Mouse (Mus musculus) lung, postnatal 0 days (tissue): ENCODE results near the gene Coq8a. TPM values are rescaled to one million over a fixed set of nuclear protein-coding genes. Genes with fewer than 3 reads are reported as not detected.

Source experiments
- ATAC-seq: fragments of 200-750 bp; cut with Nextera tagmentation; 2 replicates; pipeline ENCODE4 v1.8.0; 2017; ENCODE audit warnings: moderate library complexity
- DNase-seq: peaks from one replicate; pipeline ENCODE4 v3.0.0-alpha.2; 2016; ENCODE audit warnings: low spot score
- H3K27ac ChIP-seq: fragments of 300-500 bp; sonication (generic); 2 replicates; pipeline ENCODE4 v1.5.1; 2014; ENCODE audit warnings: antibody characterized with exemption, mild to moderate bottlenecking, low read length, mixed read lengths
- H3K27me3 ChIP-seq: fragments of 300-500 bp; sonication (generic); replicated peaks from 2 replicates; pipeline ENCODE4 v1.6.1; 2014; ENCODE audit warnings: low read length, mixed read lengths; ENCODE audit not compliant: insufficient read depth
- H3K36me3 ChIP-seq: fragments of 300-500 bp; sonication (generic); 2 replicates; pipeline ENCODE4 v1.6.1; 2014; ENCODE audit warnings: low read length, mixed read lengths; ENCODE audit not compliant: insufficient read depth
- H3K4me1 ChIP-seq: fragments of 300-500 bp; sonication (generic); 2 replicates; pipeline ENCODE4 v1.6.1; 2014; ENCODE audit warnings: antibody characterized with exemption, low read depth, low read length, mixed read lengths; ENCODE audit not compliant: insufficient read depth
- H3K4me2 ChIP-seq: fragments of 300-500 bp; sonication (generic); replicated peaks from 2 replicates; pipeline ENCODE4 v1.6.1; 2014; ENCODE audit warnings: low read depth, mild to moderate bottlenecking, low read length, moderate library complexity, mixed read lengths
- H3K4me3 ChIP-seq: fragments of 300-500 bp; sonication (generic); 2 replicates; pipeline ENCODE4 v1.5.1; 2014; ENCODE audit warnings: low read depth, low read length
- H3K9ac ChIP-seq: fragments of 300-500 bp; sonication (generic); replicated peaks from 2 replicates; pipeline ENCODE4 v1.6.1; 2014; ENCODE audit warnings: low read depth, mild to moderate bottlenecking
- H3K9me3 ChIP-seq: fragments of 300-500 bp; sonication (generic); 2 replicates; pipeline ENCODE4 v1.6.1; 2016; ENCODE audit warnings: low read length, mixed read lengths
- CTCF ChIP-seq: IDR thresholded peaks from 2 replicates; pipeline ENCODE4 v1.5.1; 2016; ENCODE audit warnings: antibody characterized with exemption, mild to moderate bottlenecking
- EP300 ChIP-seq: IDR thresholded peaks from 2 replicates; pipeline ENCODE4 v1.6.1; 2016; ENCODE audit warnings: antibody characterized with exemption, mild to moderate bottlenecking, control low read depth
- WGBS: fragments of 180-500 bp; shearing (Covaris S2); extraction: QIAGEN DNeasy Blood & Tissue Kit; methylation state at CpG from one replicate; pipeline ENCODE4 v1.1.7; 2014; 5-methylcytosine and 5-hydroxymethylcytosine counted together
- polyA plus RNA-seq: library from polyadenylated mRNA; unstranded; fragments of >200 nt; fragmentation: Nextera tagmentation; extraction: Ambion mirVana; gene quantifications from 2 replicates; pipeline ENCODE4 v1.2.1, GENCODE M21; 2015

Gene Coq8a
- 16.4 and 18.6 TPM in 2 replicates for polyA plus RNA-seq

GRCm38 (mm10) chr1:180198959-180199714 lies at the start of gene Coq8a:
Gene Coq8a, minus strand, starts transcription at chr1:180199602.
- DNase-seq (no peak), ATAC-seq (no peak)
- H3K4me3 ChIP-seq: no peak within 1 kb of the TSS
- no peak within 1 kb of the TSS for H3K9ac ChIP-seq
- no peaks in the 10 kb centered on the region for H3K9me3 ChIP-seq
- H3K36me3 ChIP-seq: no peaks in the 10 kb centered on the region
- no peak within 1 kb of the TSS for H3K4me2 ChIP-seq
- peaks cover 4% of the 10 kb centered on the region for H3K4me1 ChIP-seq
- TF ChIP-seq CTCF (no peak), EP300 (no peak)
- H3K27me3 ChIP-seq: no peaks in the 10 kb centered on the region
- no peak within 1 kb of the TSS for H3K27ac ChIP-seq
- WGBS: 56% methylated on average over 4 of the region's 4 CpGs

DNA sequence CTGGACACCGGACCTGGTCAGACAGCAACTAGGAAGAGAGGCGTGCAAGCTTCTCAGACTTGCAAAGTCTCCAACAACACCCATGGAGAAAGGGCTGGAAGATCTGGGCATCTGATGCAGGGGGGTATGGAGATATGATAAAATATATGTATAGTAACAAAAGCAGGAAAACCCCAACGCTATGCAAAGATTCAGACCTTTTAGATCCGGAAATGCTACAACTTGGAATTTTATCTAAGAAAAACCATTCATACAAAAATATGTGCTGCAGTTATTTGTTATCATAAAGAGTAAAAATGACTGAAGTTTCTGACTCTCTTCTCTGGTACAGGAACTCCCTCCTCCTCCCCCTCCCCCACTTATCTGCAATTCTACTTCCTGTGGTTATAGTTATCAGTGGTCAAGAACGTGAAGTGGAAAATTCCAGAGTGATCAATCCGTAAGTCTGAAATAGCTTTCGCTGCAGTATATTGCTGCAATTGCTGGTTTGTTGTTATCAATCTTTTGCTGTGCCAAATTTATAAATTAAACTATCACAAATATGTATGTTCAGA lies 49.3 kb upstream of the Coq8a start:
- 34% methylated on average over 7 of the region's 7 CpGs for WGBS
- Histone ChIP-seq H3K27ac (no peak overlapping the region; the same call in 1 of the 2 replicates), H3K4me3 (no peak overlapping the region), H3K9ac (no peak overlapping the region), H3K4me1 (peaks cover 6% of the 10 kb centered on the region; the same call in 1 of the 2 replicates), H3K27me3 (no peaks in the 10 kb centered on the region), H3K9me3 (no peaks in the 10 kb centered on the region), H3K36me3 (no peaks in the 10 kb centered on the region), H3K4me2 (no peak overlapping the region)
- TF ChIP-seq CTCF (no peak), EP300 (no peak)
- ATAC-seq (no peak), DNase-seq (no peak)

- DNase-seq: no peak
- Histone ChIP-seq H3K27me3 (no peaks in the 10 kb centered on the region), H3K9ac (no peak overlapping the region), H3K4me3 (no peak overlapping the region), H3K4me1 (peaks cover 6% of the 10 kb centered on the region; the same call in 1 of the 2 replicates), H3K4me2 (no peak overlapping the region), H3K36me3 (no peaks in the 10 kb centered on the region), H3K9me3 (no peaks in the 10 kb centered on the region), H3K27ac (no peak overlapping the region)
- ATAC-seq: no peak
- WGBS: 60% methylated on average over 6 of the region's 7 CpGs
- TF ChIP-seq EP300 (no peak), CTCF (no peak)
Observed at GRCm38 (mm10) chr1:180247901-180248300, 48.5 kb upstream of the Coq8a start.

GRCm38 (mm10) chr1:180245741-180246507 lies 46.5 kb upstream of the Coq8a start:
- peak; percentile 64 for ATAC-seq
- no peak for TF ChIP-seq CTCF
- TF ChIP-seq EP300: no peak
- Histone ChIP-seq H3K27ac (no peak overlapping the region), H3K36me3 (no peaks in the 10 kb centered on the region), H3K27me3 (no peaks in the 10 kb centered on the region), H3K4me2 (no peak overlapping the region), H3K4me3 (no peak overlapping the region), H3K4me1 (peaks cover 6% of the 10 kb centered on the region; the same call in 1 of the 2 replicates), H3K9ac (no peak overlapping the region), H3K9me3 (no peaks in the 10 kb centered on the region)
- DNase-seq: no peak
- WGBS: 48% methylated on average over 13 of the region's 13 CpGs

- TF ChIP-seq EP300 (no peak), CTCF (no peak)
- H3K9ac ChIP-seq: no peak overlapping the region
- no peak overlapping the region for H3K4me2 ChIP-seq
- no peaks in the 10 kb centered on the region for H3K36me3 ChIP-seq
- ATAC-seq (no peak), DNase-seq (no peak)
- no peak overlapping the region for H3K4me3 ChIP-seq
- H3K27me3 ChIP-seq: no peaks in the 10 kb centered on the region
- no peaks in the 10 kb centered on the region for H3K4me1 ChIP-seq
- no peaks in the 10 kb centered on the region for H3K9me3 ChIP-seq
- no peak overlapping the region for H3K27ac ChIP-seq
- WGBS: 67% methylated on average over 3 of the region's 3 CpGs
Observed at GRCm38 (mm10) chr1:180231729-180232128, 32.3 kb upstream of the Coq8a start.

DNA sequence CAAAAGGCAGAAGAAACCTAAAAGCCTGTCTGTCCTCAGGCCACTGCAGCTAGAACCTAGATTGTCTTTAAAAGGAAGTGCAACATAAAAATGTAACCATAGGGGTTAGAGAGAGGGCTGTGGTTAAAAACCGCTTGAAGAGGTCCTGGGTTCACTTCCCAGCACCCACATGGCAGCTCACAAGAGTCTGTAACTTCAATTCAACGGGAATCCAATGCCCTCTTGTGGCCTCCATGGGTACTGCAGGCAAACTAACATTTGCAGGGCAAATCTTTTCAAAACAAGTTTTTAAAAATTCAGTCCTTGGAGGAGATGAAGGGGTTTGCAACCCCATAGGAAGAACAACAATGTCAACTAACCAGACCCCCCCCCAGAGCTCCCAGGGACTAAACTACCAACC lies 31.2 kb upstream of the Coq8a start:
- TF ChIP-seq EP300: no peak
- TF ChIP-seq CTCF: peak; percentile 79
- H3K36me3 ChIP-seq: no peaks in the 10 kb centered on the region
- DNase-seq: peak; percentile 29
- H3K9me3 ChIP-seq: no peaks in the 10 kb centered on the region
- no peaks in the 10 kb centered on the region for H3K27me3 ChIP-seq
- no peak overlapping the region for H3K9ac ChIP-seq
- 25% methylated on average over 2 of the region's 2 CpGs for WGBS
- H3K27ac ChIP-seq: no peak overlapping the region
- no peaks in the 10 kb centered on the region for H3K4me1 ChIP-seq
- ATAC-seq: no peak
- no peak overlapping the region for H3K4me2 ChIP-seq
- no peak overlapping the region for H3K4me3 ChIP-seq
